Mouse (Mus musculus) brain, embryonic 18.5 days (tissue): ENCODE data around the gene Col9a2.

Experiments
- DNase-seq: peaks from one replicate; pipeline ENCODE4 v3.0.0-alpha.2; 2012; ENCODE audit warnings: low read depth, low spot score

The Col9a2 gene

DNA sequence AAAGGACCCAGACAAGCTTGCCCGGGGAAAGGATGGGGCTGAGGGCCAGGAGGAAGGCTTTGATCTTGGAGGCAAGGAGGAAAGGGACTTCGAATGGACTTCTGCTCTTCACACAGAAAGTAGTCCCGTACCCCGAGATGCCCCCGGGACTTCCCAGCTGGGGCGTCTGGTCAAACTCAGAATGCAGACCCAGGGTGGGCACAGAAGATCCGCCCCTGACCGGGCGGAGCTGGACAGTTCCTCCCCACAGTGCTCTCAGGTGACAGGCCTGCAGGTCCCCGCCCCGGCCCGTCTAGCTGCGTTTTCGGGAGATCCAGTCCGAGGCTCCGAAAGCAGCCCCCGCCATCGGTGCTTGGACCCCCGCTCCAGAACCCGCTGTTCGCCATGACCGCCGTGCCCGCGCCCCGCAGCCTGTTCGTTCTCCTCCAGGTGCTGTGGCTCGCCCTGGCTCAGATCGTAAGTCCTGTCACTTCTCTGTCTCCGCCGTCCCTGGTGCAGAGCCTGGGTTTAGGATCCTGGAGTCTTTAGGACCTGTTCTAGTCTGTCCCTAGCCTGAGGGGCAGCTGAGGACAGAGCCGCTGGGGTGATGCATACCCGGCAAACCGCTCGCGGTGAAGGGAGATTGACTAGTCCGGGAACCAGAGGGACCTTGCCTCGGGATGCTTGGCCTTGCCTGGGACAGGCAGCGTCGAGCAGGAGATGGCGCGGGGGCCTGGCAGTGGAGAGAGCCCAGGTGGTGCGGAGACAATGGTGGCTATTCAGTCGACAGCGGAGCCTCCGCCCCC, at the start of gene Col9a2:
Gene Col9a2 (plus strand): TSS at position 55 of the 785 bp plus-strand sequence.
- no peak for DNase-seq

DNA sequence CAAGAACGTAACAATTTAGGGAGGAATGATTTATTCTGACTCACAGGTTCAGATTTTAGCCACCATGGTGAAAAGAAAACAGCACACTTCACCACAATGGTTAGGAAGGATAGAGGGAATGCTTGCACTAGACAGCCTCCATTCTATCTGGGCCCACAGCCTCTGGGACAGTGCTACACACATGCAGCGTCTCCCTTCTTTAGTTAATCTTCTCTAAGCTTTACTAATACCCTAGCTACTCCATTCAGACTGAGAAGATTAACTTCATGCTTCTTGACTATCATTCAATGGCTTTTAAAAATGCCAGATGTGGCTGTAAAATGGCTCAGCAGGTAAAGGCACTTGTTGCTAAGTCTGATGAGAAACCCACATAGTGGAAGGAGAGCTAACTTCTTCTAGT, 46.9 kb upstream of the Col9a2 start:
- no peak for DNase-seq

DNA sequence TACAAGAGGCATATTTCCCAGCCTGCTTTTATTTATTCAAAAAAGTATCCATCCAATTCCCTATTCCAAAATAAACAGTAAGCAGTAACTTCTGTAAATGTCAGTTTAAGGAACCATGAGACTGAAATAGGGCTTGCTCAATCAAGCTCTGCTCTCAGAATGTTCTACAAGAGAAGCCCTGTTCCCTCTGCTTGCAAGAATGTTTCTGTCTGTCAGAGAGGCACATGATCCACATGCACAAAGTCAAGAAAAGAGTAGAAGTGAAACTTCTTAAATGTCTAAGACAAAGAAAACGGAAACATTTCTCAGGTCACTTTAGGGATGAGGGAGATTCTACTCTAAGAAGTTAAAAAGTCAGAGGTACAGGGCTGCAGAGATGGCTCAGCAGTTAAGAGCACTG, 46.2 kb upstream of the Col9a2 start:
- DNase-seq: no peak

DNA sequence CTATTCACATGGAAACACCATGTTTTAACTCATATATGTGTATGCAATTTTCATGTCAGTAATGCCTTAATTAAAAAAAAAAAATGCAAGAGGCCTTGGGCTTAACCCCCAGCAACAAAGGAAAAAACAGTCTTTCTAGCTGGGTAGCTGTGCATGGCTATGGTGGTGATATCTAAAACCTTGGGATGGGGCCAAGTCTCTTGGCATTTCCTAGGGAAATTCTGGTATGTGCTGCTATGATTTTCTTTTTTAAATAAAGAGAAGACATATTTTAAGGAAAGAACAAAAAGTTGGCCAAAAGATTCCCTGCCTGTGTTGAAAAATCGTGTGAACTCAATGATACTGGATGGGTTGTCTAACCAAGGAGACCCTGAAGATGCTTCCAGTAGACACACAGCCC, 43.3 kb upstream of the Col9a2 start:
- DNase-seq: no peak

DNA sequence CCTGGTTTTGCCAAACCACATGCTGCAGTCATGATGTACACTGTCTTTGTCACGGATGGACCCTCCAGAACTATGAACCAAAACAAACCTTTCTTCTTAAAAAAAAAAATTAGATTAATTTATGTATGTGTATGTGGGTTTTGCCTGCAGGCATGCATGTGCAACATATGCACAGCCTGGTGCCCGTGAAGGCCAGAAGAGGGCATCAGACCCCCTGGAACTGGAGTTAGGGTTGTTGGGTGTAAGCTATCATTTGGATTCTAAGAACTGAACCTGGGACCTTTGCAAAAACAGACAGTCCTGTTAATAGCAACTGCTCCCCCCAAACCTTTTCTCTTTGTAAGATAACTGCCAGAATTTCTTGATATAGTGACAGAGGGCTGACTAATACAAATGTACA, 38.1 kb upstream of the Col9a2 start:
- DNase-seq: no peak

DNA sequence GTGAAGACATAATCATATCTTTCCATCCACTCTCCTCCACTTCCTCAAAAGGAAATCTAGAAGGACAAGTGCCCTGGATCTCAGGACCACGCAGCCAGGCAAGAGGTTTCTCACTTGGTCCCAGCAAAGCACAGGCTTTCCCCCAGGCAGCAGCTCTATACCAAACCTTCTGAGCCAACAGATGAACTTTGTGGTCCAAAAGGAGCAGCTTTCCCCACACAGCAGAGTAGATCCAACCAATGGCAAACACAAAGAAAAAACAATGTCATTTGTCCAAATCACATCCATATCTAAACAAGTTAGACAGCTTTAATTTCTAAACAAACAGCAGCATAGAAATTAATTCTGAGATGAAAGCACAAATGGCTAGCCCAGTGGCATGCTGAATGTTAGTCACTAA, 37.5 kb upstream of the Col9a2 start:
- no peak for DNase-seq

DNA sequence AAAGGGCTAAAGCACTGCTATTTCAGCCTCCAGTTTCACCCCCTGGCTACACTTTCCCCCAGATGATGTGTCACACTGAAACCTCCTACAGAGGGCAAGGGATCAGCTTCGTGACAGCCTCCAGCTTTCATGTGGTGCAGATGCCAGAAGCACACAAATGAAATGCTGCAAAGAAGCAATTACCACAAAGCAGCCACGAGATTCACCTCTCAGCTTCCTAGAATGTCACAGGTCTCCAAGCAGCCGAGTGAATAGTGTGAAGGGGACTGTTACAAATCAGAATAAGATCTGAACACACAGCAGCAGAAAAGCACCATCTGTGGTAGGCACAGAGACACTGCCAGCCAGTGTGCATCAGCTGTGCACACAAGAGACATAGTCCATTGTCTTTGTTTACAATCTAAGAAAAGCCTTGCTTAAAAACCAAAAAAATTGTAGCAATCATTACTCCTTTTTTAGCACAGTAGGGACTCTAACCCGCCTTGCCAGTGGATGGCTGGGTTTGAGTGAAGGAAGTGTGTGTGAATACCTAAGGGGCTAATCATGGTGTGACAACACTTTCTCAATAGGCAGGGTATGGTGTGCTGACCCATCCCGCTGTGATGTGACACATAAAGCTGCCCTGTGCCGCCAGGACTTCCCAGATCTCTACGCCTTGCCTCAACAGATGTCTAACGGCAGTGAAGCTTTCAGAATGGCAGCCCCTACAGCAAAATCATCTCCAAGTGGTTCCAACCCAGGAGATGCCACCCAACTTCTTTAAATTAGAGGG, 36.6 kb upstream of the Col9a2 start:
- no peak for DNase-seq

DNA sequence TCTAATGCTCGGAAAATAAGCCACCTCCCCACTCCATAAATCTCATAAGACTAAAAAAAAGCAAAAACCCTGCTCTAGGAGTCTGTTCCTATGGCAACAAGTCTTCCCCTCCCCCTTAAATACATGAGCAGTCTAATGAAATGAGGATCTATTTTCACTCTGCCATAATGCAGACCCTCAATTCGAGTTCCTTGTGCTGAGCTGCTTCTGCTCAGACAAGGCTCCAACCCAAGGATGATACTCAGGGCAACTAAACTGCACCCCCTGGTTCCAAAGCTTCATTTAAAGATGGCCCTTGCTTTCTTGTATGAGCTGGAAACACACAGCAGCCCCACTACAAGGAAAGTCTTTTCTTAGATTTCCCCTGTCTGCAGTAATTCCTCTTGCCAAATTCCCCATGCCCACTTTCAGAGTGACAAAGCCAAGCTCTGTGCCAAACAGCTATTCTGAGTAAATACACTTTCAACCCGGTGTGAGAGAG, 35.5 kb upstream of the Col9a2 start:
- DNase-seq: peak; percentile 66

DNA sequence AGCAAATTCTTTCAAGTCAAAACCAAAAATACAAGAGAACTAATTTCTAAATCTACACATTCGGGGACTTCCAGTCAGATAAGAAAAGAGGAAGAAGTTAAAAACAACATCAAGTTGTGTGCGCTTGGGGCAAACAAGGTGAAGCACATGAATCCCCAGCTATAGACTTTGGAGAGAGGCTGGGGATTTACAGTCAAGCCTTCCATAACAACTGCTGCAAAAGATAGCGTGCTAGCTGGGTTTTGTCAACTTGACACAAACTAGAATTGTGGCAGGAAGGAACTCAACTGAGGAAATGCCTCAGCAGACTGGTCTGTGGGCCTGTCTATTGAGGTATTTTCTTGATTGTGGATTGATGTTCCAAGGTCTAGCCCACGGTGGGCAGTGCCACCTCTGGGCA, 34.5 kb upstream of the Col9a2 start:
- no peak for DNase-seq

DNA sequence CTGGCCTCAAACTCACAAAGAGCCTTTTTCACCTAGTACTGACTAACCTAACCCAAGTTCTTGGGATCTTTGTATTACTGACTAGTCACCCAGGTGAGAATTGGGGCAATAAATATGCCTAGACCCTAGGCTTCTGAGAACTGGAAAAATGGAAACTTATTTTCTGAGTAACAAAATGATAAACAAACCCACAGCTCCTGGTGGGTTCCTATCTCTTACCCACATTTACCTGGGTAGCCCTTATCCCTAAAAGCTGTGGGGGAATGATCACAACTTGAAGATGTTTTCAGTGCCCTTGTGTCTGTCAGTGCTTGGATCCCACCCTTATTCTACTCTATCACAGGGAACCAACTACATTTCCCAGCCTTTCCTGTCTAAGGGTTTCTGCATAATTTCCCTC, 32.2 kb upstream of the Col9a2 start:
- no peak for DNase-seq

DNA sequence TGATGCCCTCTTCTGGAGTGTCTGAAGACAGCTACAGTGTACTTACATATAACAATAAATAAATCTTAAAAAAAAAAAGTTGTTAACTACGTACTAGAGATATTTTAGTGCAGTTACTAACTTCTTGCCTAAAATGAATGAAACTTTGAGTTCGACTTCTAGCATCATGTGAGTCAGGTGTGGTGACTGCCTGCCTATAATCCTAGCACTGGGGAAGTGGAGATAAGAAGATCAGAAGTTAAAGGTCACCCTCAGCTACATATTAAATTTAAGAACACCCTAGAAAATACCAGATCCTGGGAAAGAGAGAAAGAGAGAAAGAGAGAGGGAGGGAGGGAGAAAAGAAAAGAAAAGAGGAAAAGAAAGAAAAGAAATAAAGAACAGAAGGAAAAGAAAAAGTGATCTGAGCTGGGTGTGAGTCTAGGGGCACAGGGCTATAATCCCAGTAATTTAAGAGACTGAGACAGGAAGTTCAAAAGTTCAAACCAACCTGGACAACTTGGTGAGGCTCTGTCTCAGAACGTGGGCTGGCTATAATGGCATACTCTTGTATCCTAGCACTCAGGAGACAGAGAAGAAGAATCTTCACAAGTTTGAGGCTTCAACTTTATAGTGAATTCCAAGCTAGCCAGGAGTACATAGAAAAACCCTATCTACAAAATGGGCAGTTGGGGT, 31.0 kb upstream of the Col9a2 start:
- no peak for DNase-seq

DNA sequence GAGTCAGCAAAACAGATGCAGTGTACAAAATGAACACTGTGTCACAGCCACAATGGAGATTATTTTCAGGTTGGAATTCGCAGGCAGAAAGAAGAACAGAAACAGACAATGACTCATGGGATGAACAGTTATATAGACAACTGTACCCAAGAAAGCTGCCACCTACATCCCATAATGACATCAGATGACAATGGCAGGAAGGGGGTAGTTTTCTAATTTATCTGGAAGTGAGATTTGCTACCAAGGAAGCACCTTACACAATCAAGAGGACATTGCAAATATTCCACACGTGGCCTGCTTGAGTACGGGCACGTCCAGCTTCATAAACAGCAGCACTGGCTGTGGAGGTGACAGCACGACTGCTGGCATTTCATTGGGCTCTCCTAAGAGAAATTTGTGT, 30.0 kb upstream of the Col9a2 start:
- DNase-seq: no peak

DNA sequence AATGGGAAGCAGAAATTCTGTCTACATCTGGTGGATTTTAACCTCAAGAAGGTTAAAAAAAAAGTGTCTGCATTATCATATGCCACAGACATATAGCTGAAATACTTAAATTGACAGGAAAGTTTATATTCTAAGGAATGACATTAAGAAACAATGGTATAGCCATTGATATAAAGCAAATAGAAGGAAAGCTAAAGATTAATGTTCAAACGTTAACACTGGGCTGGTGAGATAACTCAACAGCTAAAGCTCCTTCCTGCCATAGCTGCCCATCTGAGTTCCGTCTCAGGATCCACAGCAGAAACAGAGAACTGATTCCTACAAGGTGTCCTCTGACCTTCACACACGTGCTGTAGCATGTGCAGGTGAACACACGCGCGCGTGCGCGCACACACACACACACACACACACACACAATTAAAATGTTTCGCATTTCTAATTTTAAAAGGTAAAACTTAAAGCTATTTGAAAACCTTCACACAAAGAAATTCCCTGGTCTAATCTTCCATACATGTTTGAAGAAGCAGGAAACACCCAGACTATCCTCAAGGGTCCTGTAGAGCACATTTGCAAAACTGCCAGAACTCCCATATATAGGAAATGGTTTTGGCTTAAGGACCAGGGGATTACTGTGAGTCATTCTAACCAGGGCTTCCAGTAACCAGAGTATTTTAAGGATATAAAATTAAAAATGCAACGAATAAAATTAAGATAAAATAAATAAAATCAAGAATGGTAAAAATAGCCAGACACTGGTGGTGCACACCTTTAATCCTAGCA, 28.2 kb upstream of the Col9a2 start:
- DNase-seq: no peak

DNA sequence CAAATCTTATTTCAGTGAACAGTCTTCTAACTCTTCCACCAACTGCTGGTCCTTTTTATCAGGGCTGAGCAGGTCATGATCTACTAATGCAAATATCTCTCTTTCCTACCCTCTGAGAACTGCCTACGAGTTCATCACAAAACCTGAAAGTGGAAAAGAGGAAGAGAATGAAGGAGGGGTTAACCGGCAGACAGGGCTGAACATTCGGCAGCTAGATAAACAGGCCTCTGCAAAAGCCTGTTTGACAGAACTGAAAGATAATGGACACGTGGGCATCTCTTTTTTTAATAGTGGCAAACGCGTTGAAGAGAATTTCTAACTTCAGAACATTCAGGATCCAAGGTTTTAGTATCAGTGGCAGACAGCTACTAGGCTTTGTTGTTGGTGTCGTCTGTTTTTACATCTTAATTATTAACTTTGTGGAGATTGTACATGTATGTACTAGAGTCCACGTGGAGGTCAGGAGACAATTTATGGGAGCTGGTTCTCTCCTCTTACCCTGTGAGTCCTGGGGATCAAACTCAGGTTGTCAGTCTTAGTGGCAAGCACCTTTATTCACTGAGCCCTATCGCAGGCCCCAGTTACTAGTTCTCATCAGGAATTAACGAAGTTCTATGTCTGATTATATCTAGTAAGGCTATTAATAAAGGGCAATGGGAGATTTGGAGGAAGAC, 24.5 kb upstream of the Col9a2 start:
- no peak for DNase-seq

DNA sequence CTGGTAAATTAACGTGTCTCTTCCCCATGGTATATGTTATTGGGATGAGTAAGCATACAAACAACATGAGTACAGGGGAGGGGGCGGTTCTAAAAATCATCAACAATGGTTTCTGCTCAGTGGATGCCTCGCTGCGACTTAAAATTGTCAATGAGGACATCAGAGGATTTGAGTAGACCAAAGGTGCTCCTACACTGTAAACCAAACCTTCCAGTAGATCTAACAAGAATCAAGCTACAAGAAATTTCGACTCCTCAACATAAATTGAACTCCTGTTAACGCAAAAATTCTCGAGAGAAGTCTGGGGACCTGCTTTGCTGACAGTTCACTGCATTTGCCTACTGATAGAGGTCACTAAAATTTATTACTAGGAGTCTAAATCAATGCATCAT, 23.9 kb upstream of the Col9a2 start:
- no peak for DNase-seq

DNA sequence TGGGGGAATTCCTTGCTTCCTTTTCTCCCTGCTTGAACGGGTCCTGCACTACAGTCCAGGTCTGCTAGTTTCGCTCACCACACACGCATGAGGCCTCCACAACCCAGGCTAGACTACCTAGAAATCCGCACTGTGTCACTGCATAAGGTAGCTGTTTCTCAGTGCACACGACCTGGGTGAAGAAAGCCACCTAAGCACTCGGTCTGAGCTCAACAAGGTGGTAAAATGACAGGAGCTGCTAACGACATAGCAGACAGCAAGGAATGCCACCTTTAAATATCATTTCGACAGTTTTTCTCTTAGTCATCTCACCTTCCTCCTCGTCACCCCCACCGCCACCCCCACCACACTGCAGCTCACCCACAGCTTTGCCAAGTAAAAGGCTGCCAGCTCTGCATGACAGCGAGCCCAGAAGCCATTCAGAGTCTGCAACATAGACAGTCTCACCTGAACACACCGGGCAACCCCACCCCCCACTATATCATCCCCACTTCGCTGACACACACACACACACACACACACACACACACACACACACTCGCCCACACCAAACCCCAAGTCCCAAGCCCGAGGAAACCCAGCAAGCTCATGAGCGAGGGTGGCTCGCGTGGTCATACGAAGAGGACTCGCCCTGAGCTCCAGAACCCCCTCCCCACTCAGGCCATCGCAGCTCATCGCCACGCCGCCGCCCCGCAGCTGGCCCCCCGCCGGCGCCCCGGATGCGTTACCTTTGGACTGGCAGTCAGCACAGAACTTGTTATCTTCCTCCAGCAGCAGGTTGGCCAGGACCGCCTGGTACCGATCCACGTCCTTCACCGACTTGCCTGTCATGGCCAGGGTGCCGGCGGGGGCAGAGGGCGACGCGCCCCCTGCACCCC, 22.9 kb upstream of the Col9a2 start:
- DNase-seq: no peak

DNA sequence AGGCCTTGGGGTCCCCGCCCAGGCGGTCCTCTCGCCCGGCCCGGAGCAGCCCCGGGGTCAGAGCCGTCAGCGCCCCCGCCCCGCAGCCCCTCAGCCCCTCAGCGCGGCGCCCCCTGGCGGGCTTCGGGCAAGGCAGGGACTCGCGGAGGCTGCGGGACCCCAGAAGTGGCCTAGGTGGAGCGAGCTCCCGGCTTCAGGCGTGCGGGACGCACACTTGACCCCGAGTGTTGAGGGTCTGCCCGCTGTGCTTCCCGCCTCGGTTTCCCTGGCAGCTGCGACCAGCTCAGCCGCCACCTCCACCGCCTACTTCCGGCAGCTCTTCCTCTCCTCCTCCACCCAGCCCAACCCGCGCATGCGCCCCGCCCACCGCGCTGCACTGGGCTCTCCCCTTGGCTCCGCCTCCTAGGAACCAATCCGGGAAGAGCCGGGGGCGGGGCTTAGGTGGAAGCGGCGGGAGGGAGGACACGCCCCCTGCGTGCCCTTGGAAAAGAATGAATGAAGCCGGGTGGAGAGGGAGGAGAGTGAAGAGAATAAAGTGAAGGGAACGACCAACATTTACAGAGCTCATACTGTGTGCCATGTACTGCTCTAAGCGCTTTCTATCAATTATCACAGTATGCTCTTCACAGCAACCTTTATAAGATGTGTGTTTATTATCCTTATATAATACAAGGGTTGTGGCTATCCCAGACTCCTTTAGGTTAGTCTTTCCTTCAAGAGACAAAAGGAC, 22.1 kb upstream of the Col9a2 start, which contains the start of gene Smap2:
Gene Smap2 (minus strand): TSS at position 320 of the 730 bp plus-strand sequence.
- peak; percentile 93 for DNase-seq

DNA sequence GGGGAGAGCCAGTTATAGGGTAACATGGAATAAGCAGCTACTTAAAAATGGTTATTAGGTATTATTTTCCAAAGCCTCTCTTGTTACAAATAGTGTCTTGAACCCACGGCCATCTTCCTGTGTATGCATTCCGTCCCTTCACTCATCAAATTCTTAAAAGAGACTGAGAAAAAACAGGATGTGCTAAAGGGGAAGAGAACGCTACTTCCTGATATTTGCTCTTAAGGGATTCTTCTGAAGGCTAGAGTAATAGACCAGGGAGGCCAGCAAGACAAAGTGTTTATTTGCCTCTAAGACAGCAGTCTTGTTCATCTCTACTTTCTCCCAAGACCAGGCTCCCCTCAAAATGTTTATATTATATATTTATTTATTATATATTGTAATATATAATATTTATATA, 20.9 kb upstream of the Col9a2 start:
- DNase-seq: no peak

DNA sequence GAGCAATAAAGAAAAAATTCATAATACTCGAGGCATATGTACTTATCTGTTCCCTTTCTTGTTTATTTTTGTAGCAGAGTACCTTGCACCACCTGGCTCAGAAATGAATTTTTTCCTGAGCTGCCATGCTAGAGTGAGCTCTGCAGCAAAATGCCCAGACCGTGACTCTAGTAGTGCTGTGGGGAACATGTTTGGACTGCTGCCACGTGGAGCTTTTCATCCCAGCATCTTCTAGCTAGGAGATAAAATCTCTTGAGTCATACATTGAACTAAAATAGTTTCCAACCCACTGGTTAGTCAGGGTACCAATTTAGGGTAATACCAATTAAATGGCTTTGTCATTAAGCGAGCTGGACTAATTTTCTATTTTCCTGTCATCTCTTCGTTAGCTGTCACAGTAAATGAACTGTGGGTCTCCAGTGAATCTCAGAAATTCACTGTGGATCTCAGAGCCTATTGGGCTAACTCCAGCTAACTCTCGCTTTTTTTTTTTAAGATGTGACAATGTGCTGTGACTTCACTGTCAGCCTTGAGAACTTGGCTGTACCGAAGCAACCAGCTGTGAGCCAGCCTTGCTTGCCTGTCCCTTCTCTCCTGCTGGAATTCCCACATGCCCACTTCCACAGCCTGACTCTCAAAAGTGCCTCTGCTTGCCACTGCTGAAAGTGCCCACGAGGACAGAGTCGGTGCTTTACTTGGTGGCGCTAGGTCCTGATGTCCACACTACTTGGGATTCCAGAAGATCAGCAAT, 19.0 kb upstream of the Col9a2 start:
- DNase-seq: no peak
